Mouse (Mus musculus) limb, embryonic 12.5 days (tissue): Measurements from ENCODE around the gene Olfr768. TPM values are rescaled to one million over a fixed set of nuclear protein-coding genes. Genes with fewer than 3 reads are reported as not detected.
"Not testable (repeated sequence)": the region's sequence is repeated elsewhere in the genome, so short reads cannot be mapped to it uniquely, and the experiment has no call there.

Experiments
- ATAC-seq: fragments of 200-750 bp; cut with Nextera tagmentation; 2 replicates; pipeline ENCODE4 v1.8.0; 2017; ENCODE audit warnings: low read depth, moderate TSS enrichment; ENCODE audit not compliant: insufficient number of reproducible peaks, insufficient read depth, low FRiP score, low TSS enrichment
- H3K27ac ChIP-seq: fragments of 300-500 bp; sonication (generic); 2 replicates; pipeline ENCODE4 v1.5.1; 2016; ENCODE audit warnings: mild to moderate bottlenecking, moderate library complexity
- H3K27me3 ChIP-seq: fragments of 300-500 bp; sonication (generic); 2 replicates; pipeline ENCODE4 v1.6.1; 2016; ENCODE audit warnings: mild to moderate bottlenecking, moderate library complexity
- H3K36me3 ChIP-seq: fragments of 300-500 bp; sonication (generic); 2 replicates; pipeline ENCODE4 v1.6.1; 2016; ENCODE audit warnings: mild to moderate bottlenecking, moderate library complexity
- H3K4me1 ChIP-seq: fragments of 300-500 bp; sonication (generic); replicated peaks from 2 replicates; pipeline ENCODE4 v1.6.1; 2016
- H3K4me2 ChIP-seq: fragments of 300-500 bp; sonication (generic); 2 replicates; pipeline ENCODE4 v1.6.1; 2016; ENCODE audit warnings: mild to moderate bottlenecking, moderate library complexity
- H3K4me3 ChIP-seq: fragments of 300-500 bp; sonication (generic); replicated peaks from 2 replicates; pipeline ENCODE4 v1.5.1; 2016; ENCODE audit warnings: mild to moderate bottlenecking
- H3K9ac ChIP-seq: fragments of 300-500 bp; sonication (generic); replicated peaks from 2 replicates; pipeline ENCODE4 v1.6.1; 2016; ENCODE audit warnings: mild to moderate bottlenecking, moderate library complexity
- H3K9me3 ChIP-seq: fragments of 300-500 bp; sonication (generic); 2 replicates; pipeline ENCODE4 v1.6.1; 2016; ENCODE audit warnings: mild to moderate bottlenecking, moderate library complexity
- WGBS: fragments of 180-500 bp; shearing (Covaris S2); methylation state at CpG from one replicate; pipeline ENCODE4 v1.1.7; 2016; 5-methylcytosine and 5-hydroxymethylcytosine counted together
- polyA plus RNA-seq: library from polyadenylated mRNA; unstranded; fragments of >200 nt; fragmentation: Nextera tagmentation; extraction: Ambion mirVana; gene quantifications from 2 replicates; pipeline ENCODE4 v1.2.1, GENCODE M21; 2016

The Olfr768 gene
- polyA plus RNA-seq = not detected in 2 replicates

- H3K27me3 ChIP-seq = no peaks in the 10 kb centered on the region
- no peaks in the 10 kb centered on the region for H3K4me1 ChIP-seq
- H3K4me3 ChIP-seq = no peak within 1 kb of the TSS
- no peak within 1 kb of the TSS for H3K27ac ChIP-seq
- H3K9me3 ChIP-seq = no peaks in the 10 kb centered on the region
- H3K9ac ChIP-seq = no peak within 1 kb of the TSS
- 83% methylated on average over 1 of the region's 1 CpGs for WGBS
- no peaks in the 10 kb centered on the region for H3K36me3 ChIP-seq
- no peak within 1 kb of the TSS for H3K4me2 ChIP-seq
- no peak for ATAC-seq
Measured at GRCm38 (mm10) chr10:129099275-129099674, at the start of gene Olfr768. Gene Olfr768 (minus strand): TSS chr10:129099375.

GRCm38 (mm10) chr10:129138898-129139297 lies 39.7 kb upstream of the Olfr768 start, which contains the start of gene Olfr770:
Gene Olfr770 (minus strand): TSS chr10:129138998.
- WGBS = 72% methylated on average over 2 of the region's 2 CpGs
- Histone ChIP-seq H3K9ac (no peak within 1 kb of the TSS), H3K4me2 (no peak within 1 kb of the TSS), H3K4me3 (no peak within 1 kb of the TSS), H3K4me1 (no peaks in the 10 kb centered on the region), H3K36me3 (no peaks in the 10 kb centered on the region), H3K9me3 (no peaks in the 10 kb centered on the region), H3K27ac (no peak within 1 kb of the TSS), H3K27me3 (no peaks in the 10 kb centered on the region)
- ATAC-seq = no peak

GRCm38 (mm10) chr10:129117761-129118160 lies 18.6 kb upstream of the Olfr768 start, which contains the start of gene Olfr769:
Gene Olfr769 (minus strand): TSS chr10:129117861.
- 82% methylated on average over 2 of the region's 2 CpGs for WGBS
- Histone ChIP-seq H3K36me3 (no peaks in the 10 kb centered on the region), H3K9ac (no peak within 1 kb of the TSS), H3K27me3 (no peaks in the 10 kb centered on the region), H3K4me1 (no peaks in the 10 kb centered on the region), H3K4me2 (no peak within 1 kb of the TSS), H3K9me3 (no peaks in the 10 kb centered on the region), H3K4me3 (no peak within 1 kb of the TSS), H3K27ac (no peak within 1 kb of the TSS)
- no peak for ATAC-seq

- no peaks in the 10 kb centered on the region for H3K4me1 ChIP-seq
- no peak overlapping the region for H3K4me3 ChIP-seq
- no peak overlapping the region for H3K9ac ChIP-seq
- H3K27ac ChIP-seq = no peak overlapping the region
- 91% methylated on average over 3 of the region's 3 CpGs for WGBS
- no peaks in the 10 kb centered on the region for H3K27me3 ChIP-seq
- no peaks in the 10 kb centered on the region for H3K36me3 ChIP-seq
- no peak for ATAC-seq
- no peaks in the 10 kb centered on the region for H3K9me3 ChIP-seq
- no peak overlapping the region for H3K4me2 ChIP-seq
Measured at GRCm38 (mm10) chr10:129115146-129115545, 16.0 kb upstream of the Olfr768 start.

- H3K4me1 ChIP-seq = no peaks in the 10 kb centered on the region
- no peak overlapping the region for H3K27ac ChIP-seq
- H3K9me3 ChIP-seq = no peaks in the 10 kb centered on the region
- H3K4me2 ChIP-seq = no peak overlapping the region
- no peak overlapping the region for H3K9ac ChIP-seq
- H3K4me3 ChIP-seq = no peak overlapping the region
- WGBS = 53% methylated on average over 3 of the region's 3 CpGs
- ATAC-seq = no peak
- no peaks in the 10 kb centered on the region for H3K27me3 ChIP-seq
- no peaks in the 10 kb centered on the region for H3K36me3 ChIP-seq
Measured at GRCm38 (mm10) chr10:129101231-129101630, 2.1 kb upstream of the Olfr768 start.

GRCm38 (mm10) chr10:129082810-129083209 lies 16.4 kb downstream of the Olfr768 start, which contains the start of gene Olfr767:
Gene Olfr767 (minus strand): TSS chr10:129082910.
- not testable (repeated sequence) for H3K4me3 ChIP-seq, H3K4me2 ChIP-seq, H3K9ac ChIP-seq, H3K4me1 ChIP-seq, H3K27ac ChIP-seq, H3K36me3 ChIP-seq, H3K27me3 ChIP-seq, ATAC-seq, H3K9me3 ChIP-seq

GRCm38 (mm10) chr10:129068877-129069276 lies 30.3 kb downstream of the Olfr768 start, which contains the start of gene Olfr766-ps1:
Gene Olfr766-ps1 (minus strand): TSS chr10:129068977.
- Histone ChIP-seq H3K36me3 (no peaks in the 10 kb centered on the region), H3K9me3 (no peaks in the 10 kb centered on the region), H3K27me3 (no peaks in the 10 kb centered on the region), H3K27ac (no peak within 1 kb of the TSS), H3K4me2 (no peak within 1 kb of the TSS), H3K9ac (no peak within 1 kb of the TSS), H3K4me1 (no peaks in the 10 kb centered on the region), H3K4me3 (no peak within 1 kb of the TSS)
- 82% methylated on average over 2 of the region's 2 CpGs for WGBS
- ATAC-seq = no peak

GRCm38 (mm10) chr10:129049898-129050297 lies 49.3 kb downstream of the Olfr768 start, which contains the start of gene Olfr765:
Gene Olfr765 (minus strand): TSS chr10:129049998.
- not testable (repeated sequence) for H3K9me3 ChIP-seq, H3K27me3 ChIP-seq, H3K4me2 ChIP-seq, H3K27ac ChIP-seq, H3K9ac ChIP-seq, ATAC-seq, H3K4me3 ChIP-seq, H3K36me3 ChIP-seq, H3K4me1 ChIP-seq

Other genes starting within 250 kb of the Olfr768 start
- gene Gdf11, start 207.7 kb downstream of the Olfr768 start, polyA plus RNA-seq = 15.2 and 20.7 TPM in 2 replicates
- 522 and 547 TPM in 2 replicates for gene Cd63, start 198.4 kb downstream of the Olfr768 start, polyA plus RNA-seq
- gene Rdh5, start 176.5 kb downstream of the Olfr768 start, polyA plus RNA-seq = 9.3 and 11.4 TPM in 2 replicates
- gene Bloc1s1, start 175.3 kb downstream of the Olfr768 start, polyA plus RNA-seq = 197 and 202 TPM in 2 replicates
- 1.3 and 1.7 TPM in 2 replicates for gene Itga7, start 165.6 kb downstream of the Olfr768 start, polyA plus RNA-seq
- gene Mettl7b, start 138.4 kb downstream of the Olfr768 start, polyA plus RNA-seq = not detected in 2 replicates
- gene Olfr9, start 109.9 kb downstream of the Olfr768 start, polyA plus RNA-seq = not detected in 2 replicates
- not detected in 2 replicates for gene Olfr763, start 88.6 kb downstream of the Olfr768 start, polyA plus RNA-seq
- not detected in 2 replicates for gene Olfr764-ps1, start 59.5 kb downstream of the Olfr768 start, polyA plus RNA-seq
- not detected in 2 replicates for gene Olfr765, start 49.4 kb downstream of the Olfr768 start, polyA plus RNA-seq
- gene Olfr766-ps1, start 30.4 kb downstream of the Olfr768 start, polyA plus RNA-seq = not detected in 2 replicates
- not detected in 2 replicates for gene Olfr767, start 16.5 kb downstream of the Olfr768 start, polyA plus RNA-seq
- gene Olfr769, start 18.5 kb upstream of the Olfr768 start, polyA plus RNA-seq = not detected in 2 replicates
- not detected in 2 replicates for gene Olfr770, start 39.6 kb upstream of the Olfr768 start, polyA plus RNA-seq
- gene Olfr771, start 65.4 kb upstream of the Olfr768 start, polyA plus RNA-seq = not detected in 2 replicates
- gene Olfr772, start 78.5 kb upstream of the Olfr768 start, polyA plus RNA-seq = not detected in 2 replicates
- not detected in 2 replicates for gene Olfr773, start 88.0 kb upstream of the Olfr768 start, polyA plus RNA-seq
- not detected in 2 replicates for gene Olfr774, start 136.8 kb upstream of the Olfr768 start, polyA plus RNA-seq
- gene Olfr775, start 149.0 kb upstream of the Olfr768 start, polyA plus RNA-seq = not detected in 2 replicates
- not detected in 2 replicates for gene Olfr776, start 159.8 kb upstream of the Olfr768 start, polyA plus RNA-seq
- gene Olfr777, start 172.1 kb upstream of the Olfr768 start, polyA plus RNA-seq = not detected in 2 replicates
- gene Olfr780, start 218.7 kb upstream of the Olfr768 start, polyA plus RNA-seq = not detected in 2 replicates
- not detected in 2 replicates for gene Olfr781, start 229.5 kb upstream of the Olfr768 start, polyA plus RNA-seq
- not detected in 2 replicates for gene Olfr782, start 249.5 kb upstream of the Olfr768 start, polyA plus RNA-seq